Comparison of ENCODE assay signal across 24 mouse cellular contexts in genomic region chr8:71981032-71981431, GRCm38 (mm10). TPM values are rescaled to one million over a fixed set of nuclear protein-coding genes. Genes with fewer than 3 reads are reported as not detected.
A peak's percentile ranks its signal among the peaks of the same experiment; 100 is the strongest.
DNase-seq lines count a peak whose midpoint lies in the region; ATAC-seq lines count a peak whose summit lies in the region.
"Had no signal": no experiment of that assay in that cellular context is flagged by ENCODE, and none has a peak within 500 bp of the region (broad histone marks: within the 10 kb centered on the region; RNA-seq: fewer than 3 reads in every experiment).

No protein-coding gene starts in this region.

- H3K36me3 ChIP-seq in midbrain, embryonic 15.5 days (replicated peaks): no peaks in the 10 kb centered on the region
- H3K36me3 ChIP-seq: embryonic facial prominence, embryonic 10.5 days; forebrain, embryonic 15.5 days; limb, embryonic 12.5 days; midbrain, embryonic 10.5 days had no signal

- H3K27me3 ChIP-seq in midbrain, embryonic 15.5 days (replicated peaks): no peaks in the 10 kb centered on the region
- H3K27me3 ChIP-seq: forebrain, embryonic 15.5 days; limb, embryonic 12.5 days had no signal

- H3K4me2 ChIP-seq in midbrain, embryonic 15.5 days: no peak overlapping the region
- H3K4me2 ChIP-seq: forebrain, embryonic 15.5 days; limb, embryonic 12.5 days had no signal

- no peak overlapping the region for H3K4me3 ChIP-seq in midbrain, embryonic 15.5 days
- H3K4me3 ChIP-seq: embryonic facial prominence, embryonic 10.5 days; erythroblast, embryonic 14.5 days; forebrain, embryonic 15.5 days; heart, adult 2 months; left cerebral cortex, adult 2 months; limb, embryonic 12.5 days; midbrain, embryonic 10.5 days; myocyte had no signal

- no peak for ATAC-seq in midbrain, embryonic 15.5 days (replicated peaks)
- ATAC-seq: CD4-positive, CD25-positive, alpha-beta regulatory T cell, adult 4 months; forebrain, embryonic 15.5 days; hindbrain, embryonic 16.5 days had no signal

- no peak overlapping the region for H3K27ac ChIP-seq in midbrain, embryonic 15.5 days
- H3K27ac ChIP-seq: embryonic facial prominence, embryonic 10.5 days; forebrain, embryonic 15.5 days; heart, adult 2 months; left cerebral cortex, adult 2 months; limb, embryonic 12.5 days; midbrain, embryonic 10.5 days had no signal

- no peaks in the 10 kb centered on the region for H3K4me1 ChIP-seq in midbrain, embryonic 15.5 days
- H3K4me1 ChIP-seq: embryonic facial prominence, embryonic 10.5 days; forebrain, embryonic 15.5 days; limb, embryonic 12.5 days; midbrain, embryonic 10.5 days had no signal

- 78% methylated on average over 2 of the region's 2 CpGs for WGBS in midbrain, embryonic 15.5 days

- H3K9me3 ChIP-seq in midbrain, embryonic 15.5 days: no peaks in the 10 kb centered on the region
- H3K9me3 ChIP-seq: embryonic facial prominence, embryonic 10.5 days; forebrain, embryonic 15.5 days; limb, embryonic 12.5 days; midbrain, embryonic 10.5 days had no signal

- H3K9ac ChIP-seq in midbrain, embryonic 15.5 days: no peak overlapping the region
- H3K9ac ChIP-seq: forebrain, embryonic 15.5 days; limb, embryonic 12.5 days had no signal

- peak; percentile 18 for DNase-seq in kidney, postnatal 14 days
- no peak for DNase-seq in kidney, adult 11 months
- DNase-seq in testis, postnatal 10 days (ENCODE audit: low spot score): peak; percentile 19
- no peak for DNase-seq in testis, postnatal 14 days (ENCODE audit: low spot score)
- peak; percentile 18 to 40 for DNase-seq in kidney, postnatal 4 days
- DNase-seq in ovary, postnatal 36 days (ENCODE audit: low spot score): no peak
- DNase-seq: adrenal gland, postnatal 36 days; cerebellum, postnatal 14 days; right cerebral cortex, adult 18-20 months had no signal

RNA-seq across cellular contexts. Expression of gene Cyp4f18, which starts 28.4 kb away (rescaled TPM):
- 0.96 and 0.98 TPM in 2 replicates for polyA plus RNA-seq in midbrain, embryonic 15.5 days (2015; fragmentation: Nextera tagmentation; extraction: Ambion mirVana)

RNA-seq across cellular contexts. Expression of gene Zfp961, which starts 30.2 kb away (rescaled TPM):
- 16.3 and 17.4 TPM in 2 replicates for polyA plus RNA-seq in midbrain, embryonic 15.5 days (2015; fragmentation: Nextera tagmentation; extraction: Ambion mirVana)

RNA-seq across cellular contexts. Expression of gene Olfr372, which starts 60.0 kb away (rescaled TPM):
- polyA plus RNA-seq in midbrain, embryonic 15.5 days (2015; fragmentation: Nextera tagmentation; extraction: Ambion mirVana): not detected in 2 replicates
- polyA plus RNA-seq: embryonic facial prominence, embryonic 10.5 days; erythroblast, embryonic 14.5 days; forebrain, embryonic 15.5 days; heart, adult 2 months; heart, postnatal 0 days; hindbrain, embryonic 16.5 days; limb, embryonic 12.5 days; liver, embryonic 16.5 days; midbrain, embryonic 10.5 days; myocyte; testis, adult 2 months; urinary bladder, adult 2 months had no signal

Comparison
In these comparisons a context has a peak if more than half of its experiments do, and no peak if none do; other contexts are left out.
1. DNase-seq: peak in kidney, postnatal 14 days (single experiment), testis, postnatal 10 days (single experiment) and kidney, postnatal 4 days (2 of 2); none in kidney, adult 11 months (single experiment), testis, postnatal 14 days (single experiment) and ovary, postnatal 36 days (single experiment).